Mouse (Mus musculus) T-helper 1 cell (primary cell): ENCODE measurements at regions not wholly inside any gene's neighbourhood (a gene's known extent, or its start where the extent isn't known, plus 50 kb on each side); places are given as distances from the start of the nearest gene placed in this dataset.

Experiments used
- in situ Hi-C: fragments of 300-600 bp; cut with MboI, MseI; formaldehyde crosslinking; loops from one replicate; pipeline ENCODE4 v1.15.1; 2025; ENCODE audit warnings: high pct_unique_total_duplicates

- in situ Hi-C loops = no loop called here
Observed at GRCm38 (mm10) chr1:64209131-64209530, 87.0 kb upstream of the Klf7 start.

- in situ Hi-C loops = no loop called here
Observed at GRCm38 (mm10) chr1:64200387-64201023, 78.4 kb upstream of the Klf7 start.

- in situ Hi-C loops = no loop called here
Observed at GRCm38 (mm10) chr1:64198781-64199180, 76.7 kb upstream of the Klf7 start.

- in situ Hi-C loops = no loop called here
Observed at GRCm38 (mm10) chr1:64198322-64198721, 76.2 kb upstream of the Klf7 start.

- in situ Hi-C loops = no loop called here
Observed at GRCm38 (mm10) chr1:64195970-64196491, 73.9 kb upstream of the Klf7 start.

GRCm38 (mm10) chr1:64195294-64195693, 73.2 kb upstream of the Klf7 start:
- in situ Hi-C loops = no loop called here

- in situ Hi-C loops = loop anchor here (5.0 kb wide), 1 partner anchor 76 kb away; no protein-coding TSS in a partner anchor
Observed at GRCm38 (mm10) chr1:64193150-64193838, 71.2 kb upstream of the Klf7 start.

GRCm38 (mm10) chr1:64192736-64193135, 70.7 kb upstream of the Klf7 start:
- in situ Hi-C loops = loop anchor here (5.0 kb wide), 1 partner anchor 75 kb away; no protein-coding TSS in a partner anchor

- in situ Hi-C loops = loop anchor here (5.0 kb wide), 1 partner anchor 74 kb away; no protein-coding TSS in a partner anchor
Observed at GRCm38 (mm10) chr1:64191242-64192220, 69.4 kb upstream of the Klf7 start.

- in situ Hi-C loops = loop anchor here (5.0 kb wide), 1 partner anchor 73 kb away; no protein-coding TSS in a partner anchor
Observed at GRCm38 (mm10) chr1:64190705-64191104, 68.6 kb upstream of the Klf7 start.

GRCm38 (mm10) chr1:64190097-64190496, 68.0 kb upstream of the Klf7 start:
- in situ Hi-C loops = loop anchor here (5.0 kb wide), 1 partner anchor 73 kb away; no protein-coding TSS in a partner anchor

- in situ Hi-C loops = no loop called here
Observed at GRCm38 (mm10) chr1:64189471-64189870, 67.4 kb upstream of the Klf7 start.

- in situ Hi-C loops = no loop called here
Observed at GRCm38 (mm10) chr1:64187796-64188513, 65.9 kb upstream of the Klf7 start.

GRCm38 (mm10) chr1:64173708-64174107, 51.6 kb upstream of the Klf7 start:
- in situ Hi-C loops = no loop called here

GRCm38 (mm10) chr1:64172122-64172521, 50.0 kb upstream of the Klf7 start:
- in situ Hi-C loops = no loop called here
